Mouse (Mus musculus) heart, adult 2 months (tissue): ENCODE measurements around the gene P4hb.

Experiments
- CTCF ChIP-seq: fragments of 200-600 bp; IDR thresholded peaks from 2 replicates; pipeline ENCODE4 v1.8.1; 2022; ENCODE audit warnings: antibody characterized with exemption, mild to moderate bottlenecking, moderate library complexity
- EP300 ChIP-seq: fragments of 200-500 bp; IDR thresholded peaks from 2 replicates; pipeline ENCODE4 v1.6.1; 2011; ENCODE audit warnings: low read depth, low read length, control low read depth; ENCODE audit not compliant: insufficient read depth
- POLR2A ChIP-seq: fragments of 200-500 bp; IDR thresholded peaks from 2 replicates; pipeline ENCODE4 v1.6.1; 2011; ENCODE audit warnings: mild to moderate bottlenecking, low read depth, low read length, control low read depth; ENCODE audit not compliant: insufficient read depth

GRCm38 (mm10) chr11:120574278-120574600, 1.2 kb upstream of the P4hb start:
- no peak for TF ChIP-seq CTCF
- TF ChIP-seq EP300: no peak
- no peak for TF ChIP-seq POLR2A
